Mouse (Mus musculus) forebrain, embryonic 10.5 days (tissue): ENCODE measurements around the gene Gm21981. TPM values are rescaled to one million over a fixed set of nuclear protein-coding genes. Genes with fewer than 3 reads are reported as not detected.
"Not testable (repeated sequence)": the region's sequence is repeated elsewhere in the genome, so short reads cannot be mapped to it uniquely, and the experiment has no call there.

Experiments used
- DNase-seq: peaks from one replicate; pipeline ENCODE4 v3.0.0-alpha.2; 2017; ENCODE audit warnings: low spot score; ENCODE audit errors: extremely low spot score
- H3K27ac ChIP-seq: fragments of 300-500 bp; sonication (generic); 2 replicates; pipeline ENCODE4 v1.5.1; 2016; ENCODE audit warnings: mild to moderate bottlenecking
- H3K27me3 ChIP-seq: fragments of 300-500 bp; sonication (generic); 2 replicates; pipeline ENCODE4 v1.6.1; 2016; ENCODE audit warnings: mild to moderate bottlenecking; ENCODE audit not compliant: poor library complexity, severe bottlenecking
- H3K36me3 ChIP-seq: fragments of 300-500 bp; sonication (generic); replicated peaks from 2 replicates; pipeline ENCODE4 v1.6.1; 2016; ENCODE audit warnings: mild to moderate bottlenecking, moderate library complexity
- H3K4me1 ChIP-seq: fragments of 300-500 bp; sonication (generic); 2 replicates; pipeline ENCODE4 v1.6.1; 2016
- H3K4me3 ChIP-seq: fragments of 300-500 bp; sonication (generic); 2 replicates; pipeline ENCODE4 v1.5.1; 2016; ENCODE audit warnings: mild to moderate bottlenecking, moderate library complexity
- H3K9me3 ChIP-seq: fragments of 300-500 bp; sonication (generic); 2 replicates; pipeline ENCODE4 v1.6.1; 2016; ENCODE audit warnings: mild to moderate bottlenecking, moderate library complexity
- WGBS: fragments of 180-500 bp; shearing (Covaris S2); methylation state at CpG from one replicate; pipeline ENCODE4 v1.1.7; 2016; 5-methylcytosine and 5-hydroxymethylcytosine counted together
- polyA plus RNA-seq: library from polyadenylated mRNA; unstranded; fragments of >200 nt; fragmentation: Nextera tagmentation; extraction: Ambion mirVana; gene quantifications from 2 replicates; pipeline ENCODE4 v1.2.1, GENCODE M21; 2016

Gm21981 gene
- polyA plus RNA-seq, 1 experiment from 2014 or later = 0.14 TPM

GRCm38 (mm10) chr17:47676581-47676980 lies 17.7 kb downstream of the Gm21981 start:
- 23% methylated on average over 9 of the region's 9 CpGs for WGBS
- Histone ChIP-seq H3K27me3 (peaks cover 28% of the 10 kb centered on the region), H3K36me3 (peaks cover 57% of the 10 kb centered on the region), H3K4me1 (peaks cover 35% of the 10 kb centered on the region), H3K27ac (no peak overlapping the region), H3K9me3 (no peaks in the 10 kb centered on the region), H3K4me3 (no peak overlapping the region)
- peak; percentile 62 for DNase-seq

- Histone ChIP-seq H3K4me3 (peak overlapping the region; percentile 59), H3K27me3 (peaks cover 49% of the 10 kb centered on the region), H3K27ac (peak overlapping the region; percentile 69), H3K9me3 (no peaks in the 10 kb centered on the region), H3K36me3 (peaks cover 23% of the 10 kb centered on the region), H3K4me1 (peaks cover 42% of the 10 kb centered on the region)
- 4% methylated on average over 59 of the region's 68 CpGs for WGBS
- DNase-seq = peak; percentile 49
These were observed 21.7 kb downstream of the Gm21981 start for GRCm38 (mm10) chr17:47672311-47673111.

GRCm38 (mm10) chr17:47671988-47672310 lies 22.3 kb downstream of the Gm21981 start:
- peak overlapping the region; percentile 69 for H3K27ac ChIP-seq
- H3K4me3 ChIP-seq = peak overlapping the region; percentile 59
- DNase-seq = no peak
- peaks cover 20% of the 10 kb centered on the region for H3K36me3 ChIP-seq
- H3K27me3 ChIP-seq = peaks cover 49% of the 10 kb centered on the region
- no peaks in the 10 kb centered on the region for H3K9me3 ChIP-seq
- WGBS = 9% methylated on average over 14 of the region's 14 CpGs
- peaks cover 42% of the 10 kb centered on the region for H3K4me1 ChIP-seq

- H3K4me1 ChIP-seq = peaks cover 45% of the 10 kb centered on the region
- H3K27ac ChIP-seq = no peak overlapping the region
- peaks cover 7% of the 10 kb centered on the region for H3K36me3 ChIP-seq
- H3K4me3 ChIP-seq = no peak overlapping the region
- WGBS = 89% methylated on average over 4 of the region's 4 CpGs
- H3K27me3 ChIP-seq = peaks cover 51% of the 10 kb centered on the region
- no peaks in the 10 kb centered on the region for H3K9me3 ChIP-seq
- DNase-seq = no peak
These were observed 25.1 kb downstream of the Gm21981 start for GRCm38 (mm10) chr17:47669166-47669565.

GRCm38 (mm10) chr17:47664474-47664873 lies 29.8 kb downstream of the Gm21981 start:
- peaks cover 6% of the 10 kb centered on the region; the same call in 1 of the 2 replicates for H3K36me3 ChIP-seq
- H3K4me3 ChIP-seq = no peak overlapping the region
- WGBS = 94% methylated on average over 7 of the region's 7 CpGs
- no peak overlapping the region for H3K27ac ChIP-seq
- DNase-seq = no peak
- H3K27me3 ChIP-seq = peaks cover 5% of the 10 kb centered on the region; the same call in 1 of the 2 replicates
- no peaks in the 10 kb centered on the region for H3K9me3 ChIP-seq
- H3K4me1 ChIP-seq = peaks cover 48% of the 10 kb centered on the region

- peak; percentile 63 for DNase-seq
- 33% methylated on average over 9 of the region's 9 CpGs for WGBS
- H3K27ac ChIP-seq = peak overlapping the region; percentile 72
- H3K4me3 ChIP-seq = no peak overlapping the region
- 0 out of 2 replicates have a peak, but pooled peaks cover 5% of the 10 kb centered on the region for H3K27me3 ChIP-seq
- peaks cover 8% of the 10 kb centered on the region; the same call in 1 of the 2 replicates for H3K36me3 ChIP-seq
- no peaks in the 10 kb centered on the region for H3K9me3 ChIP-seq
- peaks cover 41% of the 10 kb centered on the region for H3K4me1 ChIP-seq
These were observed 31.1 kb downstream of the Gm21981 start for GRCm38 (mm10) chr17:47663009-47663713.

- no peak overlapping the region for H3K4me3 ChIP-seq
- H3K27ac ChIP-seq = no peak overlapping the region
- no peaks in the 10 kb centered on the region for H3K27me3 ChIP-seq
- WGBS = 88% methylated on average over 3 of the region's 3 CpGs
- no peaks in the 10 kb centered on the region for H3K9me3 ChIP-seq
- peaks cover 14% of the 10 kb centered on the region for H3K36me3 ChIP-seq
- no peak for DNase-seq
- H3K4me1 ChIP-seq = peaks cover 25% of the 10 kb centered on the region
These were observed 35.5 kb downstream of the Gm21981 start for GRCm38 (mm10) chr17:47658741-47659243.

GRCm38 (mm10) chr17:47657901-47658300 lies 36.4 kb downstream of the Gm21981 start:
- Histone ChIP-seq H3K27ac (no peak overlapping the region), H3K9me3 (no peaks in the 10 kb centered on the region), H3K27me3 (no peaks in the 10 kb centered on the region), H3K4me1 (peaks cover 16% of the 10 kb centered on the region), H3K36me3 (peaks cover 20% of the 10 kb centered on the region), H3K4me3 (no peak overlapping the region)
- 83% methylated on average over 4 of the region's 4 CpGs for WGBS
- DNase-seq = no peak

- Histone ChIP-seq H3K36me3 (peaks cover 20% of the 10 kb centered on the region), H3K27me3 (no peaks in the 10 kb centered on the region), H3K4me3 (no peak overlapping the region), H3K4me1 (peaks cover 21% of the 10 kb centered on the region), H3K9me3 (no peaks in the 10 kb centered on the region), H3K27ac (no peak overlapping the region)
- 86% methylated on average over 5 of the region's 5 CpGs for WGBS
- DNase-seq = no peak
These were observed 38.6 kb downstream of the Gm21981 start for GRCm38 (mm10) chr17:47655697-47656096.

- DNase-seq, H3K4me3 ChIP-seq, H3K27me3 ChIP-seq, H3K27ac ChIP-seq, H3K9me3 ChIP-seq: not testable (repeated sequence)
- H3K4me1 ChIP-seq = peaks cover 30% of the 10 kb centered on the region
- peaks cover 16% of the 10 kb centered on the region for H3K36me3 ChIP-seq
- 87% methylated on average over 8 of the region's 8 CpGs for WGBS
These were observed 39.9 kb downstream of the Gm21981 start for GRCm38 (mm10) chr17:47654346-47654745.

GRCm38 (mm10) chr17:47651953-47652352 lies 42.3 kb downstream of the Gm21981 start:
- peaks cover 51% of the 10 kb centered on the region for H3K4me1 ChIP-seq
- DNase-seq = no peak
- peaks cover 16% of the 10 kb centered on the region for H3K36me3 ChIP-seq
- no peaks in the 10 kb centered on the region for H3K9me3 ChIP-seq
- H3K27me3 ChIP-seq = no peaks in the 10 kb centered on the region
- WGBS = 80% methylated on average over 2 of the region's 2 CpGs
- no peak overlapping the region for H3K27ac ChIP-seq
- no peak overlapping the region for H3K4me3 ChIP-seq

GRCm38 (mm10) chr17:47648966-47649365 lies 45.3 kb downstream of the Gm21981 start:
- no peak for DNase-seq
- 56% methylated on average over 4 of the region's 4 CpGs for WGBS
- H3K4me1 ChIP-seq = peaks cover 51% of the 10 kb centered on the region
- H3K4me3 ChIP-seq = no peak overlapping the region
- peak overlapping the region; percentile 31; the same call in 1 of the 2 replicates for H3K27ac ChIP-seq
- no peaks in the 10 kb centered on the region for H3K9me3 ChIP-seq
- peaks cover 11% of the 10 kb centered on the region for H3K36me3 ChIP-seq
- no peaks in the 10 kb centered on the region for H3K27me3 ChIP-seq

- no peak overlapping the region for H3K27ac ChIP-seq
- WGBS = 47% methylated on average over 1 of the region's 1 CpGs
- no peak overlapping the region for H3K4me3 ChIP-seq
- H3K27me3 ChIP-seq = no peaks in the 10 kb centered on the region
- H3K4me1 ChIP-seq = peaks cover 39% of the 10 kb centered on the region
- DNase-seq = peak; percentile 63
- H3K36me3 ChIP-seq = 0 out of 2 replicates have a peak, but pooled peaks cover 4% of the 10 kb centered on the region
- H3K9me3 ChIP-seq = no peaks in the 10 kb centered on the region
These were observed 47.6 kb downstream of the Gm21981 start for GRCm38 (mm10) chr17:47646683-47647082.
